Mouse (Mus musculus) left cerebral cortex, adult 8-10 months (tissue): ENCODE measurements around the gene Cdk11b. TPM values are rescaled to one million over a fixed set of nuclear protein-coding genes. Genes with fewer than 3 reads are reported as not detected.
A peak's percentile ranks its signal among the peaks of the same experiment; 100 is the strongest.
"Not testable (repeated sequence)": the region's sequence is repeated elsewhere in the genome, so short reads cannot be mapped to it uniquely, and the experiment has no call there.

Source experiments
- DNase-seq, 2 experiments: peaks; one replicate each; pipeline ENCODE4 v3.0.0; 2022; ENCODE audit warnings: low spot score in 2 of 2
- total RNA-seq, 4 experiments: library from RNA; stranded (reverse); gene quantifications; 2 replicates each; pipeline ENCODE4 v1.2.4; 2022

The Cdk11b gene
- total RNA-seq, 4 experiments from 2014 or later: 40.1 to 55.0 (median 47.1) TPM

GRCm38 (mm10) chr4:155605132-155605531 is 19.5 kb upstream of the Cdk11b start:
- DNase-seq: no peak

- no peak for DNase-seq
Observed at GRCm38 (mm10) chr4:155606825-155607224, 17.8 kb upstream of the Cdk11b start.

GRCm38 (mm10) chr4:155611860-155612259 is 12.8 kb upstream of the Cdk11b start:
- DNase-seq: no peak

GRCm38 (mm10) chr4:155613264-155613663 is 11.4 kb upstream of the Cdk11b start:
- DNase-seq: no peak

GRCm38 (mm10) chr4:155618321-155618720 is 6.3 kb upstream of the Cdk11b start:
- no peak for DNase-seq

- DNase-seq: no peak
Observed at GRCm38 (mm10) chr4:155630267-155630666, 5.6 kb downstream of the Cdk11b start.

GRCm38 (mm10) chr4:155635766-155636499 is 11.3 kb downstream of the Cdk11b start:
- DNase-seq: no peak

- DNase-seq: no peak
Observed at GRCm38 (mm10) chr4:155643531-155643930, 18.9 kb downstream of the Cdk11b start.

- not testable (repeated sequence) for DNase-seq
Observed at GRCm38 (mm10) chr4:155645308-155645707, 20.7 kb downstream of the Cdk11b start, which contains the start of gene Gm10563. Gene Gm10563, minus strand, starts transcription at chr4:155645408.

- no peak for DNase-seq
Observed at GRCm38 (mm10) chr4:155645721-155646120, 21.1 kb downstream of the Cdk11b start.

GRCm38 (mm10) chr4:155649355-155649754 is 24.7 kb downstream of the Cdk11b start:
- no peak for DNase-seq

- DNase-seq: no peak
Observed at GRCm38 (mm10) chr4:155651553-155652269, 27.1 kb downstream of the Cdk11b start.

- no peak for DNase-seq
Observed at GRCm38 (mm10) chr4:155652283-155653085, 27.8 kb downstream of the Cdk11b start.

- no peak for DNase-seq
Observed at GRCm38 (mm10) chr4:155653086-155653450, 28.4 kb downstream of the Cdk11b start, which contains the start of gene Mmp23. Gene Mmp23, minus strand, starts transcription at chr4:155653384.

GRCm38 (mm10) chr4:155653451-155654182 is 29.0 kb downstream of the Cdk11b start:
- DNase-seq: peak in 1 of 2 experiments; percentile 16

GRCm38 (mm10) chr4:155654183-155654455 is 29.5 kb downstream of the Cdk11b start:
- DNase-seq: no peak

GRCm38 (mm10) chr4:155654456-155655298 is 30.0 kb downstream of the Cdk11b start:
- DNase-seq: peak in 1 of 2 experiments; percentile 22

- no peak for DNase-seq
Observed at GRCm38 (mm10) chr4:155656214-155656751, 31.6 kb downstream of the Cdk11b start.

GRCm38 (mm10) chr4:155658961-155659360 is 34.3 kb downstream of the Cdk11b start:
- DNase-seq: no peak

- no peak for DNase-seq
Observed at GRCm38 (mm10) chr4:155660641-155661040, 36.0 kb downstream of the Cdk11b start.
